Mouse (Mus musculus) heart, embryonic 11.5 days (tissue): Measurements from ENCODE around the gene Ube2e1. TPM values are rescaled to one million over a fixed set of nuclear protein-coding genes. Genes with fewer than 3 reads are reported as not detected.

Experiments
- ATAC-seq: fragments of 200-750 bp; cut with Nextera tagmentation; replicated peaks from 2 replicates; pipeline ENCODE4 v1.8.0; 2017; ENCODE audit warnings: moderate library complexity; ENCODE audit not compliant: insufficient number of reproducible peaks, low FRiP score, low TSS enrichment
- H3K27ac ChIP-seq: fragments of 300-500 bp; sonication (generic); 2 replicates; pipeline ENCODE4 v1.5.1; 2014; ENCODE audit warnings: mild to moderate bottlenecking, low read depth, low read length
- H3K27me3 ChIP-seq: fragments of 300-500 bp; sonication (generic); 2 replicates; pipeline ENCODE4 v1.6.1; 2014; ENCODE audit warnings: mild to moderate bottlenecking, low read length, mixed read lengths; ENCODE audit not compliant: control insufficient read depth, insufficient read depth
- H3K36me3 ChIP-seq: fragments of 300-500 bp; sonication (generic); 2 replicates; pipeline ENCODE4 v1.6.1; 2014; ENCODE audit warnings: mild to moderate bottlenecking, low read length, moderate library complexity, mixed read lengths; ENCODE audit not compliant: control insufficient read depth, insufficient read depth
- H3K4me1 ChIP-seq: fragments of 300-500 bp; sonication (generic); 2 replicates; pipeline ENCODE4 v1.6.1; 2014; ENCODE audit warnings: low read length; ENCODE audit not compliant: control insufficient read depth, insufficient read depth
- H3K4me2 ChIP-seq: fragments of 300-500 bp; sonication (generic); 2 replicates; pipeline ENCODE4 v1.6.1; 2014; ENCODE audit warnings: mild to moderate bottlenecking, moderate library complexity
- H3K4me3 ChIP-seq: fragments of 300-500 bp; sonication (generic); 2 replicates; pipeline ENCODE4 v1.5.1; 2014; ENCODE audit warnings: low read depth, low read length
- H3K9ac ChIP-seq: fragments of 300-500 bp; sonication (generic); 2 replicates; pipeline ENCODE4 v1.6.1; 2014; ENCODE audit warnings: mild to moderate bottlenecking, low read depth, low read length, moderate library complexity
- H3K9me3 ChIP-seq: fragments of 300-500 bp; sonication (generic); replicated peaks from 2 replicates; pipeline ENCODE4 v1.6.1; 2016; ENCODE audit warnings: low read length; ENCODE audit not compliant: control insufficient read depth
- WGBS: fragments of 180-500 bp; shearing (Covaris S2); extraction: QIAGEN DNeasy Blood & Tissue Kit; methylation state at CpG from one replicate; pipeline ENCODE4 v1.1.7; 2014; ENCODE audit not compliant: insufficient replicate concordance; 5-methylcytosine and 5-hydroxymethylcytosine counted together
- polyA plus RNA-seq: library from polyadenylated mRNA; unstranded; fragments of >200 nt; fragmentation: Nextera tagmentation; extraction: Ambion mirVana; gene quantifications from 2 replicates; pipeline ENCODE4 v1.2.1, GENCODE M21; 2014

Ube2e1 gene
- polyA plus RNA-seq, 1 experiment from 2014 or later: 27.5 TPM

DNA sequence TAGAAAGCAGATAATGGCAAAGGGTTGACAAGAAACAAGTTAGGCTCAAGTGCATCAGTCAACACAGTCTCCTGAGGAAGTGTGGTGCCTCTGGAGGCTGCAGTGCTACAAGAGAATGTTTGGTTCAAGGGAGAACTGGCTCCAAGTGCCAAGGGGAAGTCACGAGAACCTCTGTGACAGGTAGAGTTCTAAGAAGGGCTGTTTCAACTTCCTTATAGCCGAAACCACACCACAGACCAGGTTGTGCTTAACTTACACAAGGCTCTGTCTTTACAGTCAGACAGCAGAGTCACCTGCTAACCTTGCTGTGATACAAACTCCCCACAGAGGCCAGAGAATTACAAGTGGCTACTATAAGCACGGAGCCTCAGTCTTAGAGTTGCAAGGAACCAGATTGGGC, 30.1 kb downstream of the Ube2e1 start:
- Histone ChIP-seq H3K4me2 (no peak overlapping the region), H3K27ac (no peak overlapping the region), H3K27me3 (no peaks in the 10 kb centered on the region), H3K4me3 (no peak overlapping the region), H3K9me3 (no peaks in the 10 kb centered on the region), H3K4me1 (peaks cover 22% of the 10 kb centered on the region), H3K9ac (no peak overlapping the region), H3K36me3 (no peaks in the 10 kb centered on the region)
- no peak for ATAC-seq
- WGBS: 49% methylated on average over 3 of the region's 3 CpGs

DNA sequence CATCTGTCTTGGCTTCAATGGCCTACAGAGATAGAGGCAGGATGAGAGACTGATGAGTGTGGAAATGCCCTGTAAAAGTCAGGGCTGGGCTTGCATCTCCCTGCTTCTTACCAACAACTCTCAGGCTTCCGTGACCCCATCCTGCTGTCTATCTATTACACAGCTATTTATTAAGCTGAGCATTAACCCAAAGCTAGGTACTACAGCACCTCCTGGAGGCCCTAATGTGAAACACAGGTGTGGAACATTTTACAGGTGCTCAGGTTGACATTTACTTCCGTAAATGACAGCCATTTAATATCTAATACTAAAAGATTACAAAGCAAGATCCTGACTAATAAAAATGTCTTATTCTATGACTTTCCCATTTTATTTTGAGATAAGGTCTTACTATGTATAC, 31.0 kb downstream of the Ube2e1 start:
- Histone ChIP-seq H3K4me3 (no peak overlapping the region), H3K9me3 (no peaks in the 10 kb centered on the region), H3K36me3 (no peaks in the 10 kb centered on the region), H3K27me3 (no peaks in the 10 kb centered on the region), H3K4me2 (no peak overlapping the region), H3K27ac (no peak overlapping the region), H3K9ac (no peak overlapping the region), H3K4me1 (peaks cover 22% of the 10 kb centered on the region)
- 91% methylated on average over 2 of the region's 2 CpGs for WGBS
- ATAC-seq: no peak

GRCm38 (mm10) chr14:18298874-18299273, 32.8 kb downstream of the Ube2e1 start:
- Histone ChIP-seq H3K27ac (no peak overlapping the region), H3K9ac (no peak overlapping the region), H3K4me2 (no peak overlapping the region), H3K27me3 (no peaks in the 10 kb centered on the region), H3K4me3 (no peak overlapping the region), H3K4me1 (peaks cover 22% of the 10 kb centered on the region), H3K9me3 (no peaks in the 10 kb centered on the region), H3K36me3 (no peaks in the 10 kb centered on the region)
- no peak for ATAC-seq
- WGBS: 83% methylated on average over 2 of the region's 2 CpGs

- Histone ChIP-seq H3K4me2 (no peak overlapping the region), H3K36me3 (no peaks in the 10 kb centered on the region), H3K9ac (no peak overlapping the region), H3K27me3 (no peaks in the 10 kb centered on the region), H3K9me3 (no peaks in the 10 kb centered on the region), H3K4me1 (peaks cover 12% of the 10 kb centered on the region), H3K4me3 (no peak overlapping the region), H3K27ac (no peak overlapping the region)
- WGBS: 83% methylated on average over 2 of the region's 2 CpGs
- ATAC-seq: no peak
Measured at GRCm38 (mm10) chr14:18297441-18297840, 34.2 kb downstream of the Ube2e1 start.

DNA sequence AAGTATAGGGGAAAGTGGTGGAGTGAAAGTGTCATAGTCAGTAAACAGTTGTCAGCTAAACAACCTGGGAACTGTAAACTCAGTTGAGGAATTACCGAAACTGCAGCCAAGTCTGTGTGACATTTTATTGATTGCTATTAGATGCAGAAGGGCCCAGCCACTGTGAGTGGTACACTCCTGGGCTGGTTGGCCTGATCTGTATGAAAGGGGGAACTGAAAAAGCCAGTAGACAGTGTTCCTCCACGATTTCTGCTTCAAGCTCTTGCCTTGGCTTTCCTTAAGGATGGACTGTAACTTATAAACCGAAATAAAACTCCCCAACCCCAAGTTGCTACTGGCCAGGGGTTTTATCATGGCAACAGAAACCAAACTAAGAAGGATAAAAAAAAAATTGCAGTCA, 39.1 kb downstream of the Ube2e1 start:
- Histone ChIP-seq H3K27me3 (no peaks in the 10 kb centered on the region), H3K4me1 (no peaks in the 10 kb centered on the region), H3K36me3 (no peaks in the 10 kb centered on the region), H3K27ac (no peak overlapping the region), H3K4me2 (no peak overlapping the region), H3K4me3 (no peak overlapping the region), H3K9me3 (no peaks in the 10 kb centered on the region), H3K9ac (no peak overlapping the region)
- WGBS: 85% methylated on average over 3 of the region's 3 CpGs
- ATAC-seq: no peak

DNA sequence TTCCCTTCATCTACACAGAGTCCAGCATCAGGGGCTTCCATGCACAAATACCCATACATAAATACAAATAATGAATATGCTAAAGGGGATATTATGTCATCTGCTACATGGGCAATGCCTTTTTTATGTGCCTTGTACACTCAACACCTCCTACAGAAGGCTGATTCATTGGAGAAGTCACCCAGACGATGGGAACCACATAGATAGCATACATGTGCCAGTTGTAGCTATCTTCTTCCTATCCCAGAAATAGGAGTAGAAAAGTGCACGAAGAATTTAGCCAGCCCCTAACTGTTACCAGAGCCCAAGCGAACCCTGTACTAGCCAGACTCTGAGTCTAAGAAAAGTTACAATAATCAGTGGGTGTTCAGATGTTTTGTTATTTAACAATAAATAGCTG, 39.5 kb downstream of the Ube2e1 start:
- no peaks in the 10 kb centered on the region for H3K9me3 ChIP-seq
- 73% methylated on average over 3 of the region's 3 CpGs for WGBS
- no peaks in the 10 kb centered on the region for H3K4me1 ChIP-seq
- H3K27ac ChIP-seq: no peak overlapping the region
- H3K9ac ChIP-seq: no peak overlapping the region
- no peaks in the 10 kb centered on the region for H3K27me3 ChIP-seq
- no peak overlapping the region for H3K4me3 ChIP-seq
- H3K36me3 ChIP-seq: no peaks in the 10 kb centered on the region
- no peak overlapping the region for H3K4me2 ChIP-seq
- ATAC-seq: no peak

DNA sequence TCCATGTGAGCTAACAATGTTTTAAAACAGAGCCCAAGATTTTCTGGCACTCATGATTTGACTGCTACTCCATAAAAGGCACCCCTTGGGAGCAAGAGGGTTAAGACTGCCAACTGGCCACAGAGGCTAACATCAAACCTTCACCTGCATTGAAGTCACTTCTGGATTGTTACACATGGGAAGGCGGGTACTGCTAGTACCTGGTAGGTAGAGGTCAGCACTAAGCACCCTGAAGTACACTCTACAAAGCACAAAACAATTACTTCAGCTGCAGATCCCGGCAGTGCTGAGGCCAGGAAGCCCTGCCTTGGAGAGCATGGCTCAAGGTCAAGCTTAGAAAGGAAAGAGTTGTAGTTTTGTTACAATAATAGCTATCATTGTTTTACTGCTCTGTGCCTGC, 44.3 kb downstream of the Ube2e1 start:
- no peaks in the 10 kb centered on the region for H3K36me3 ChIP-seq
- H3K27ac ChIP-seq: no peak overlapping the region
- no peaks in the 10 kb centered on the region for H3K27me3 ChIP-seq
- H3K4me1 ChIP-seq: no peaks in the 10 kb centered on the region
- no peak overlapping the region for H3K9ac ChIP-seq
- no peak for ATAC-seq
- WGBS: 61% methylated on average over 2 of the region's 2 CpGs
- no peak overlapping the region for H3K4me3 ChIP-seq
- H3K9me3 ChIP-seq: no peaks in the 10 kb centered on the region
- no peak overlapping the region for H3K4me2 ChIP-seq

- Histone ChIP-seq H3K4me3 (no peak overlapping the region), H3K9me3 (no peaks in the 10 kb centered on the region), H3K4me2 (no peak overlapping the region), H3K27me3 (no peaks in the 10 kb centered on the region), H3K9ac (no peak overlapping the region), H3K4me1 (no peaks in the 10 kb centered on the region), H3K27ac (no peak overlapping the region), H3K36me3 (no peaks in the 10 kb centered on the region)
- 82% methylated on average over 2 of the region's 2 CpGs for WGBS
- ATAC-seq: no peak
Measured at GRCm38 (mm10) chr14:18286441-18286840, 45.2 kb downstream of the Ube2e1 start.

DNA sequence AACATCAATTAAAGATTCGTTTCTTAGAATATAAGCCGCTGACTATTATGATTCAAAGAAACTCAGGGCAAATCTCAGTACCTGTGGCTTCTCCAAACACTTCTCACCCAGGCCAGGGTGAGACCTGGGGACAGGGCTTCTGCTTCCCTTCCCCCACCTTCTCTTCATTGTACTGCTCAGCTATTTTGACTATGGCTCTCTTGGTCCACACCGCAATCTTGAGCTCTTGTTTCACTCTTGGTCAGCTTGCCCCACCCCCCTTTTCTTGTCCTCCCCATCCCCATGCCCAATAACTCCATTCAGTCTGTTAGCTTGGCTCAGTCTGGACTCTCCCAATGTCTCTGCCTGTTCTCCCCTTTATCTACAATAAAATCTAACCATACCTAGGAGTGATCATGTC, 46.2 kb downstream of the Ube2e1 start:
- no peak overlapping the region for H3K4me3 ChIP-seq
- H3K4me1 ChIP-seq: no peaks in the 10 kb centered on the region
- H3K27ac ChIP-seq: no peak overlapping the region
- 89% methylated on average over 3 of the region's 3 CpGs for WGBS
- ATAC-seq: no peak
- H3K27me3 ChIP-seq: no peaks in the 10 kb centered on the region
- no peak overlapping the region for H3K4me2 ChIP-seq
- H3K9me3 ChIP-seq: no peaks in the 10 kb centered on the region
- H3K9ac ChIP-seq: no peak overlapping the region
- H3K36me3 ChIP-seq: no peaks in the 10 kb centered on the region
